Mouse (Mus musculus) E14TG2a.4 (cell line): ENCODE data around the gene Camk2d.

Experiments
- CTCF ChIP-seq: conservative IDR thresholded peaks from 2 replicates; pipeline ENCODE4 v1.5.1; 2014; ENCODE audit warnings: low read length
- NANOG ChIP-seq: IDR thresholded peaks from 2 replicates; pipeline ENCODE4 v1.6.1; 2014; ENCODE audit warnings: borderline replicate concordance, low read length, mixed read lengths
- POU5F1 ChIP-seq: IDR thresholded peaks from 2 replicates; pipeline ENCODE4 v1.6.1; 2014; ENCODE audit warnings: low read length, borderline replicate concordance

GRCm38 (mm10) chr3:126692797-126693196 is 96.7 kb downstream of the Camk2d start:
- TF ChIP-seq CTCF: no peak
- no peak for TF ChIP-seq NANOG
- TF ChIP-seq POU5F1: no peak
